Mouse (Mus musculus): ENCODE data around the gene Thegl.
A peak's percentile ranks its signal among the peaks of the same experiment; 100 is the strongest.

Thegl gene

DNA sequence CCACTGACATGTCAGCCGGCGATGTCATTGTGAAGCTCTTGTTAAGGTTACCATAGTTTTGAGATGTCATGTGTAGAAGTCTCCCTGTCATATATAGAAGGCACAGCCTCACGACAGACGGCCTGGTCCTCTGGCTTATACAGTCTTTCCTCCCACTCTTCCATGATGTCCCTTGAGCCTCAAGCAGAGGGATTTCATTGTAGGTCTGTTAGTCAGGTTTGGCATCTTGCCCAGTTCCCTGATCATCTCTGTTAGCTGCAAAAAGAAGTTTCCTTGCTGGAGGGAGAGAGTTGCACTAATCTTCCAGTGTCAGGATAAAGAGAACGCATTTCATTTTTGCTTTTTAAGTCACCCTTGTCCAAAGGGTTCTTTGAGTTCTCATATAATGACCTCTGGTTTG lies 36.8 kb downstream of the Thegl start:
- no peak for DNase-seq (ENCODE audit: low spot score)

DNA sequence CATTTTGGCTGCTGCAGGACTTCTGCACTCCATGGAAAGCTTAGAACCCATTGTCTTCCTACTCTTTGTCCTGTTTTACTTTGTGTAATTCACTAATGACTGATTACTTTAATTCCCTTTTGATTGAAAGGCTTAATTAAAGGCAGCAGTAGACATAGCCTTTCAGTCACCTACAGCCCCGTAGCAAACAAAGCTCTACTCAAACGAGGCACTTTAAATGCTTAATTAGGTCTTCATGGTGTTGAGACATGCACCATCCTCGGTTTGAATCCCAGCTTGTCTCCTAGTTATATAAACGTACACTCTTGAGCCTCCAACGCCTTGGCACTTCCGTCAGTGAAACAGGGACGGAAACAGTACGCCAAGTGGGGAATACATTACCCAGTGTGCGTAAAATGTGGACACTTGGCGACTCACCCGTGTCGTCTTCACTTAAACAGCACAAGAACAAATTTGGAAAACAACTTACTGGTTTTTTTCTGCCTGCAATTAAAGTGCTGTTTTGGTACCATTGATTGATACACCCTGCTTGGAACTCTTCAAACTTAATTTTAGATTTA lies 41.1 kb downstream of the Thegl start:
- no peak for DNase-seq (ENCODE audit: low spot score)

DNA sequence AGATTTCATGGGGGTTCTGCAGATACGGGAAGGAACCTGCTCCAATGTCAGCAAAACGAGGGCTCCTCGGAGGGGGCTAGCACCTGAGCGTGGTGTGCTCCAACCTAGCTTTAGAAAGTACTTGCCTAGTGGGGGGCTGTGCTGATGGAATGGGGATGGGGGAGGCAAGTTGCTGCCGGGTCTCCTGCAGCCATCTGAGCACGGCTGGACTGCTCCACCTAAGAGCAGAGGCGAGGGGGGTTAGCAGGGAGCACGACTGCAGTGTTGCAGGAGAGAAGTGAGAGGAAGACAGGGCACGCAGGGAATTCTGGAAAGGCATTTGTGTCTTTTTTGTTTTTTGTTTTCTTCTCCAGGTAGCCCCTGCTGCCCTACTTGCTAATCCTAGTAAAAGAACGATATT lies 44.5 kb downstream of the Thegl start:
- no peak for DNase-seq (ENCODE audit: low spot score)

DNA sequence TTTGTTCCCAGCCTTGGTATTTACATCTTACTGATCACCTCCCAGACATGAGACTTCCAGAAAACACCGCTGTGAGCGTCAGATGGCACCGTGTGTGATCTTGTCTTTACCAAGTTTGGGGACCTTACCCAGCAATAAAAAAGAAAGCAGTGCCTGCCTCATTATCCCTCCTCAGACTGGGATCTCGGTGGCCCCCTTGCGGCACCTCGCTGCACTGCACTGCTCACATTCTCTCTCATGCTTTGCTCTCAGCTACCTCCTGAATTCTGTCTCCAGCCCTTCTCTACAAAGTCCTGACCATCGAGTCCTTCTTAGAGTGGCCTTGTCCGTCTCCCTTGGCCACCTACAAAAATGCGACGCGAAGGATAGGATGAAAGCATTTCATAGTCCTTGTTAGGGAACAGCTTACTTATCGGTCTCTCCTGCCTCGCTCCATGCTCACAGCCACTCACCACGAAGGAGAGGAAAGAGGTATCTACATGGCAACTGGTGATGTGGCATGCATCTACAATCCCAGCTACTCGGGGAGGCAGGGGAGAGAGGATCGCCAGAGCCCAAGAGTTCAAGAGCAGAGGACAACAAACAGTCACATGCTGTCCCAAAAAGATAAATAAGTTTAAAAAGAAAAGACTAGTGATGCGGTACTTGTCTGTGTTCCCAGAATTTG lies 45.7 kb downstream of the Thegl start:
- peak; percentile 71 for DNase-seq (ENCODE audit: low spot score)

DNA sequence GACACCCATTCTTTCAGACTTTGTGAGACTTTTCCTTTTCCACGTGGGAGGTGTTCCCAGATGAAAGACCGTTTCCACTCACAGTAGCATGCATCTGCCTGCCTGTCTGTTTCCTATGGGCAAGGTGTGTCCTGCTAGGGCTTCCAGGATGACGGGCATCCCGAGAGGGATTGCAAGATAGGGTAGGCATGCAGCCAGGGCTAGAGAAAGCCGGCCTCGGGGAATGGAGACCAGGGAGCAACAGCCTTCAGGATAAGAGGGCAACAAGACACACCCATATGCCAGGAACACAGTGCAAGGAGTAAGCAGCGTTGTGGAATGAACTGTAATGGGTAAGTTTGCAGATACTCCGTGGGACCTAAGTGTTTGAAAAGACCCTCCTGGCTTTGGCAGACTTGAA lies 51.5 kb downstream of the Thegl start:
- DNase-seq (ENCODE audit: low spot score): no peak

DNA sequence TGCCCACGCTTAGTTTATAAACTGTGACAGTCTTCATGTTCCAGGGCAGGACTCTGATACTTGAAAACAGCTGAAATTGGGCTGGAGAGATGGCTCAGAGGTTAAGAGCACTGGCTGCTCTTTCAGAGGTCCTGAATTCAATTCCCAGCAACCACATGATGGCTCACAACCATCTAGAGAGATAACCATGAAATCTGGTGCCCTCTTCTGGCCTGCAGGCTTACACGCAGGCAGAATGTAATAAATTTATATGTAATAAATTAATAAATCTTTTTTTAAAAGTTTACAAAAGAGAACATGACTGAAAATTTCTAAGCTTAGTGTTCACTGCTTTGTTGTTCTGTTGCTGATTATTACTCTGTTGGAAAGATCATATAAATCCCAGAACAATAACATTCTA lies 55.2 kb downstream of the Thegl start:
- no peak for DNase-seq (ENCODE audit: low spot score)

DNA sequence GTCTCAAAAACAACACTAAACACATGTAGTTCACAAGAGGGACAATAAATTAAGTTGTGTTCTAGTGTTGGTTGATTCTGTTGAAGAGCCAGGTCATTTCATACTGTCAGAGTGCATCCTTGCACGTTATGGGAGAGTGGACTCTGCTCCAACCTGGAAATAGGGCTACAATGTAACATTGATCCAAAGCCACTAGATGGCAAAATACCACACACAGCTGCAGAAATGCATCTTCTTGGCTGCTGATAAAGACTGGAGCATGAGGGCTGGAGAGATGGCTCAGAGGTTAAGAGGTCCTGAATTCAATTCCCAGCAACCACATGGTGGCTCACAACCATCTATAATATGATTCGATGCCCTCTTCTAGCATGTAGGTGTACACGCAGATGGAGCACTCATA lies 55.8 kb downstream of the Thegl start:
- DNase-seq (ENCODE audit: low spot score): no peak

DNA sequence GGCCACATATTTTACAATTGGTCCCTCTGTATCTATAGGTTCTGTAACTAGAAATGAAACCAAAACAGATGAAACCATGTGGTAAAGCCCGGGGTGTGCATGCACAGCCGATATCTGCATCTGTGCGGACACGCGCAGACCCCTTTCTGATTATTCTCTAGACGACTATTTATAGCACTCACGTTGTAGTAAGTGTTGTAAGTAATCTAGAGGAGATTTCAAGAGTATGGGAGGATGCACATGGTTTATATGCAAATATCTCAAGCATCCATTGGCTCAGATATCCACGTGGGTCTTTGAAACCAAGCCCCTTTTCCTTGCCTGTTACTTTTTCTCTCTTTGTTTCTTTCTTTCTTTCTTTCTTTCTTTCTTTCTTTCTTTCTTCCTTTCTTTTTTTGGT lies 58.0 kb downstream of the Thegl start:
- no peak for DNase-seq (ENCODE audit: low spot score)

DNA sequence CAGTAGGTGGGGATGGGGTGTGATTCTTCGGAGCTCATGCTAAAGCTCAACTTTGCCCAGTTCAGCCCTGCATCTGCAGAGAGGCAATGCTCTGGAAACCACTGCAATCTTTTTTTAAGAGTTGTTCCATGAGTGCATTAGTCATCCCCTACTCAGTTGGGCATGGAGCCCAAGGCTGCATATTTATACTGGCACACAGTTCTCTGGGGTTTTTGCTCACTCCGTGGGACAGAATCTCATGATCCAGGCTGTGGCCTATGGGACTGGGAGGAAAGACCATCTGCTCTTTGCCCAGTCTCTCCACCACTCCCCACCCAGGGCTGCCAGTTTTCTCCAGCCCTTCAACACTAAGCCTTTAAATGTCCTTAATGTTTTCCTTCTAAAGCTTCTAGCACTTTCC lies 59.1 kb downstream of the Thegl start:
- no peak for DNase-seq (ENCODE audit: low spot score)

DNA sequence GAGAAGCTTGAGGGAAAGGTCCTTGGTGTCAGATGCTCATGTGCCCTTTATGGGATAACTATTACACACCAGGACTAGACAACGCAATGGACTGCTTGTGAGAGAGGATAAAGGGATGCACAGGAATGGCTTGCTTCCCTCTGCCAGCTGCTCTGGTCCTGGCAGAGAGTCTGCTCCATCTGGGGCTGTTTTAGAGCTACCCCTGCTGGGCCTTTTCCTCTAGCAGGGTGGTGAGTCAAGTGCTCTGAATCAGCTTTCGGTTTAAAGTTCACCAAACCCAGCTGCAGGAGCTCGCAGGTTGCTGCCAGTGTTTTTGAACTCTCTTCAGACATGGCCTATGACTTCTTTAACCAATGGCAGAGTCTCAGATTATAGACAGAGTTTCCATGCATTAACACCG lies 60.1 kb downstream of the Thegl start:
- DNase-seq (ENCODE audit: low spot score): no peak

DNA sequence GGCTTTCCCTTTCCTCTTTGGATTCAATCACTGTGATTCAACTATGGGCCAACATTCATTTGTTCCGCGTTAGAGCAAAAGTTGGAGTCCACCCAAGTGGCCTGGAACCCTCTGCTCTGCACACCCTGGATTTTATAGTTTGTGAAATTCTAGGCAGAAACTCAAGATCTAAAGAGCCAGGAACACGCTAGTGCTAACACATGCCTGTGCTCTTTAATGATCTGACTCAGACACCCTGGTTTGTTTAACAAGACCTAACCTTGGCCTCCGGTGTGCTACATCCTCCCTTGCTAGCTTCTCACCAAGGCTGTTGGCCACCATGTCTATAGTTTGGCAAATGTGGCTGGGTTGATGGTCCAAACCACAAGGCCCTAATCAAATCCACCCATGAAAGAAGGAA lies 64.9 kb downstream of the Thegl start:
- DNase-seq (ENCODE audit: low spot score): no peak

DNA sequence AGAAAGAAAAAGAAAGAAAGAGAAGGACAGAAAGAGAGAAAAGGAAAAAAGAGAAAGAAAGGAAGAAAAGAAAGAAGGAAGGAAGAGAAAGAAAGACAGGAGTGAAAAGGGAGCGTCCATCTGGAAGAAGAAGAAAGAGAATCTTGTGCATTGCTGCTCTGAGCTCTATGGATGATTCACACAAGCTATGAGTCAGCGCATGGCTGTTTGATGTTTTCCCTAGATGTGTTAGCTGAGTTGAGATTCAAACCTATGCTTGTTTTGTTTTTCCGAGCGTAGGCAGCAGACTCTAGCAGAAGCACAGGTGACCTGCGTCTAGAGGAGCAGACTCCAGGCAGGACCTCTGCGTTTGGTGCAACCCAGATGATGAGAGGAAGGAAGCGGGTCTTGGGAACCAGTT lies 66.9 kb downstream of the Thegl start:
- no peak for DNase-seq (ENCODE audit: low spot score)

DNA sequence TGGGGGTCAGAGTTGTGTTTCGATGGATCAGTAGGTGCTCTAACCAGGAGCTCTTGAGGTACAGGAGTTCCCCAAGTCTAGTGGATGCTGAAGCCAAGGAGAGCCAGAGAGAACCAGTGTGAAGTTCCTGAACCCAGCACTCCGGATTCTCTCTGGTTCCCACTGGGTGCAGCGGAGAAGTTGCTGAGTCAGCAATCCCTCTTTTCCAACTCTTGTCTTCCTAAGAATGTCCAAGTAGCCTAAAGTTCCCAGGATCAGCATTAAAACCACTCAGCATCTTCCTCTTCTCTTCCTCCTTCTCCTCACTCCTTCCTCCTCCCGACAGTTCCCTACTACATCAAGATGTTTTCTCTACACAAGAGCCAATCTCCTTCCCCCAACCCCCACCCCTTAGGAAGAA lies 68.6 kb downstream of the Thegl start:
- no peak for DNase-seq (ENCODE audit: low spot score)

DNA sequence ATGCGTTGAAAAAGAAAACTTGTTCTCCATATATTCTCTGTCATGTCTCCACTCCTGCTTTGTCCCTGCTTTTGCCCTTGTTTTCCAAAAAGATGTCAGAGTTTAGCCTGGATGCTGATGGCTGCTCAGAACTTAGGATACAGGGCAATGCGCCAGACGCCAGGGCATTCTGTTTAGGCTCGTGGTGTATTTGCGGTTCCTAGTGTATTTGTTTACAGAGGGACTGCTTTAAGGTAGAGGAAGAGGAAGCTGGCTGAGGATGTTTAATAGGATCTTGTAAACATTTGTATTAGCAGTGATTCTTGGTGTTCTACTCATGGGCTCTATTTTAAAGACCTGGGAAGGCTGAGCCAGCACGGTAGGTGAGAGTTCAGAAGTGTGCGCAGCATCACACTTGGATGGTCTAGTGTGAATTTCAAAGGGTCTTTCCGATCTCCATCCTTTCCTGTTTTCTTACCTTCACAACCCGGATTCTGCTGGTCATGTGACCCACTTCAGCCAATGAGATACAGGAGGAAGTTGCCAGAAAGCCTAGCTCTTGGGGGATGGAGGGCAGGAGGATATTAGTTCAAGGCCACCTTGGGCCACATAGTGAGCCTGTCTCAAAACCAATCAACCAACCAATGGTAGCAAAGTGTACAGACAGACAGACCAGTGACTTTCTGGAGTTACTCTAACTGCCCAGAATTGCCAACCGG lies 70.1 kb downstream of the Thegl start:
- DNase-seq (ENCODE audit: low spot score): no peak

DNA sequence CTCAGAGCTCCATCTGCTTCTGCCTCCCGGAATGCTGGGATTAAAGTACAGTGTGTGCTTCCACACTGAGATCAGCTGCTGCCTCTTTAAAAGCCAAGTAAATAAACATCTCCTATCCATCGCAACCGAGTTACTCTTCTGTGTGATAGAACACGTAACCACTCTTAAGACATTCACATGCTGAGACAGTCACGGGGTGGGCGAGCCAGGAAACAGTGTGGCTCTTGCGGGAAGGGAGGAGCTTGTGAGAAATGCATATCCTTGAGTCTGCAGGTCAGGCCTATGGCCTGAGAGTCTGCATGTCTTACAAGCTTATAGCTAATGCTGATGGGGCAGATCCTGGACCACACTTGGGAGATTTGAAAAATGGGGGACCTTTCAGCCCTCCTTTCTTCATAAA lies 70.7 kb downstream of the Thegl start:
- no peak for DNase-seq (ENCODE audit: low spot score)

DNA sequence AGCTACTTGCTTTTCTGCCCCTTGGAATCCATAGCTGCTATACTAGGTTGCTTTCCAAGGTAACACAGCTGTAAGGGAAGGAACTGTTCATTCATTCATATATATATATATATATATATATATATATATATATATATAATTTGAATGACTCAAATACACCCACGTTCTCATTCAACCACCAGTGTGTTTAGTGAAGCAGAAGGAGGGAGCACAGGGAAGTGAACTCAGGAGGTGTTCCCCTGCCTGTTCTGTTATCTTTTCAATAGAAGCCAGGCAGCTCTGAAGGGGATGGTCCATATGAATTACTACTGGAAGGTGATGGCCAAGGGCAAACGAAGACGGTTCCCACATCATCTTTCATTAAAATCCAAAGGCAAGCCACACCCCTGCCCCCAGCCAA lies 71.3 kb downstream of the Thegl start:
- no peak for DNase-seq (ENCODE audit: low spot score)

DNA sequence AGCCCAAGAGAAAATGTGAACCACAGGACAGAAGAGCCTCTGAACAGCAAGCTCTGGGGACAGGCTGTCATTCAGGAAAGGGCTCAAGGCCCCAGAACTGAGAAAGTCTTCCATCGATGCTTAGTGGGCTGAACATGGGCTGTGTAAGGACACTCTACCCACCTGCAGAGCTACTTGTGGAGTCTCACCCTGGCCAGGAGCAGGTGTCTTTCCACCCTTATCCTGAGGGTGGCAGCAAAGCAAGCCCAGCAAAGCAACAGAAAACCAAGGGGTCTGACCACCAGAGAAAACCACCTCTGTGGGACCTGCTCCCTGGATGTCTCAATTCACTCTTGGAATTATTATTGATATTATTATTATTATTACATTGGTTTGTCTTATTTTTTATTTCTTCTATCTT lies 73.5 kb downstream of the Thegl start:
- DNase-seq (ENCODE audit: low spot score): peak; percentile 73

DNA sequence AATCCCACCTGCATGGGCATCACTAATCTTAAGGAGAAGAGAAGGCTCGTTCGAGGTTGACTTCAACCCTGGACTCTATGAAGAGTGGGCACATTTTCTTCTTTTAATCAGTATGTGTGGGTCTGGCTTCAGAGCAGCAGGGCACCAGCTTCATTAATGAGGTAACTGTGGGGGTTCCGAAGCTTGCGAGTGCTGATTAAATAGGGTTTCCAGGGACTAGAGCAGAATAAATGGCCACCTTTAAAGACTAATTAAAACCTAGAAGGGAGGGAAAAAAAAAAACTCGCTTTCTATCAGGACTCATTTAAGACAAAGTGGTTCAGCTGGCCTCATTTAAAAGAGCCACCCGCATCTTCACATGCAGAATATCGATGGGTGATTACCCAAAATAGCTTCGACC lies 74.1 kb downstream of the Thegl start:
- no peak for DNase-seq (ENCODE audit: low spot score)

DNA sequence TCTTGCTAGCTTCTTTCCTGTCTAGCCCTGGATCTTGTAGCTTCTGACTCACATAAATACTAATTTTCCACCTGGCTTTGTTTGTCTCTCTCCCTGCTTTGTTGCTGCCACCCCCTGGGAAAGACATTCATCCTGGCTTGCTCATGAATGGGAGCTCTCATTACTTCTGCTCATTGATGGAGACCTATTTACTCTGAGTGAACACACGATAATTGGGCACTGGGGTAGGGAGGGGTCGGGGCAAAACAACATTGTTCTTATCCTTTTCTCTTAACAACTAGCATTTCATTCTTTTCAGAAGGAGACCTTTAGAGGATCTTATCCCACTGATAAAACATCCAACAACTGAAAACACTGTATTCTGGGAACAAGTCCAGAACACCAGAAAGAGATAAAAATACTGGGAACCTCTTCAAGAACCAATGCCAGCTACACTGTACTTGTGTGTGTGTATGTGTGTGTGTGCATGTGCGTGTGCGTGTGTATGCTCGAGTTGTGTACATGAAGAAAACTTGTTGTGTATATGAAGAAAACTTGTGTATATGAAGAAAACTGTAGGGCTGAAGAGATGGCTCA lies 74.8 kb downstream of the Thegl start:
- no peak for DNase-seq (ENCODE audit: low spot score)

DNA sequence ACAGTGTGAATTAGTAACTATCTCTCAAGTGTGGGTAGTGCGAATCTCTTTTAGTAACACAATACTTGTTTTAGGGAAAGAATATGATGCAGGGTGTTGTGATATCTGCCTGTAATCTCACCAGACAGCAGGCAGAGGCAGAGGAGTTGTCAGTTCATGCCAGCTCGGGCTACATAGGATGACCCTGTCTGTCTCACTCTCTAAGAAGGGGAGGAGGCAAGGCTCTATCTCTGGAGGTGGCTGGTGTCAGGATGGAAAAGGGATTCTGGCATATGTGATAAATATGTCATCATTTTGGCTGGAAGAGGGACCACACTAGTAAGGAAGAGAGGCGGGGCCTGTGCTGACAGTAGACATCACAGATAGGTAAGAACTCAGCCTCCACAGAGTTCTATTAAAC lies 76.1 kb downstream of the Thegl start:
- no peak for DNase-seq (ENCODE audit: low spot score)

DNA sequence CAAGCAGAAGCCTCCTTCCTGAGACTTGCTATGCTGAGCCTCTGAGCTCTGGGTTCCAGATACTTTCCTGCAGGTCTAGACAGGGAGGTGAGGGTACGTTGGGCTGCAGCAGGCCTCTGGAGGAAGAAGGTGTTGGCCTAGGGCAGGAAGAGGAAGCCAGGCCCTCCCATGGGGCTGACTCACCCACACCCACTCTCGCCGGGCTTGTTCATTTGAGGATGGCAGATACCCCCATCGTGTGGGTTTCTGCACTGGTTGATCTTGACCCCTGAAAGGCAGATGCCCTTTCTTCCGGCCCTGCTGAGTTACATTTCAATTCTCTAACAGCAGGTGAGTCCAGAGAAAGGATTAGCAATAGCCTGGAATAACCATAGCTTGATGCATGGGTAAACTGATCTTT lies 76.7 kb downstream of the Thegl start:
- DNase-seq (ENCODE audit: low spot score): no peak

DNA sequence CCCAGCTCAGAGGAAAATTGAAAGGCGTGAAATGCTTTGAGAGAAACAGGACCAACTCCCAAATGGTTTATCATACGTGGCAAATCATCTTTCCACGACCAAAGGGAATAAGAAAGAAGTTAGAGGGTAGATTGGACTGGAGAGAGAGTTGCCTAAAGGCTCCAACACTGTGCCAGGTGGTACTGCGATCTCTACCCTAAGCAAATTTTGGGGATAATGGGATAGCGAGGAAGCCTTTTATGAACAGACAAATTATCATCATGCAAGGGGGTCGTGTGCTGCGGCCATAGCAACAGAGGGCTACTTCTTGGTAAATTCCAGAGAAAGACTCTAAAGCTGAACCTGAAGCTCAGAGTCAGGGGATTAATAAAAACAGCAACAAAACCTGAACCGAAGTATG lies 78.1 kb downstream of the Thegl start:
- DNase-seq (ENCODE audit: low spot score): no peak

Measured in embryo, embryonic 10.5 days (tissue).